Mouse (Mus musculus) forebrain, postnatal 0 days (tissue): Measurements from ENCODE around the gene Pxmp4. TPM values are rescaled to one million over a fixed set of nuclear protein-coding genes. Genes with fewer than 3 reads are reported as not detected.

Experiments
- ATAC-seq: fragments of 200-750 bp; cut with Nextera tagmentation; 2 replicates; pipeline ENCODE4 v1.8.0; 2017; ENCODE audit warnings: mild to moderate bottlenecking, moderate library complexity
- DNase-seq: peaks from one replicate; pipeline ENCODE4 v3.0.0-alpha.2; 2015
- H3K27ac ChIP-seq: fragments of 300-500 bp; sonication (generic); 2 replicates; pipeline ENCODE4 v1.5.1; 2014; ENCODE audit warnings: low read depth, mild to moderate bottlenecking, antibody characterized with exemption, low read length, moderate library complexity, mixed read lengths
- H3K27me3 ChIP-seq: fragments of 300-500 bp; sonication (generic); 2 replicates; pipeline ENCODE4 v1.6.1; 2014; ENCODE audit warnings: mild to moderate bottlenecking, low read length, mixed read lengths; ENCODE audit not compliant: insufficient read depth
- H3K36me3 ChIP-seq: fragments of 300-500 bp; sonication (generic); 2 replicates; pipeline ENCODE4 v1.6.1; 2014; ENCODE audit warnings: mild to moderate bottlenecking, moderate library complexity; ENCODE audit not compliant: insufficient read depth
- H3K4me1 ChIP-seq: fragments of 300-500 bp; sonication (generic); 2 replicates; pipeline ENCODE4 v1.6.1; 2014; ENCODE audit warnings: antibody characterized with exemption; ENCODE audit not compliant: insufficient read depth
- H3K4me2 ChIP-seq: fragments of 300-500 bp; sonication (generic); 2 replicates; pipeline ENCODE4 v1.6.1; 2014; ENCODE audit warnings: low read depth, mild to moderate bottlenecking, moderate library complexity
- H3K4me3 ChIP-seq: fragments of 300-500 bp; sonication (generic); 2 replicates; pipeline ENCODE4 v1.5.1; 2014; ENCODE audit warnings: low read depth, low read length, mixed read lengths
- H3K9ac ChIP-seq: fragments of 300-500 bp; sonication (generic); 2 replicates; pipeline ENCODE4 v1.6.1; 2014; ENCODE audit warnings: mild to moderate bottlenecking
- H3K9me3 ChIP-seq: fragments of 300-500 bp; sonication (generic); 2 replicates; pipeline ENCODE4 v1.6.1; 2016; ENCODE audit warnings: low read length
- CTCF ChIP-seq: sonication (generic); IDR thresholded peaks from 2 replicates; pipeline ENCODE4 v1.5.1; 2016; ENCODE audit warnings: antibody characterized with exemption, control low read depth, low read depth
- WGBS: fragments of 180-500 bp; shearing (Covaris S2); extraction: QIAGEN DNeasy Blood & Tissue Kit; methylation state at CpG from one replicate; pipeline ENCODE4 v1.1.7; 2014; 5-methylcytosine and 5-hydroxymethylcytosine counted together
- polyA plus RNA-seq: library from polyadenylated mRNA; unstranded; fragments of >200 nt; fragmentation: Nextera tagmentation; extraction: Ambion mirVana; gene quantifications from 2 replicates; pipeline ENCODE4 v1.2.1, GENCODE M21; 2015
- total RNA-seq: library from RNA; depleted of rRNA; stranded (reverse); fragments of >200 nt; gene quantifications from 2 replicates; pipeline ENCODE4 v1.2.3, GENCODE M21; 2014

The Pxmp4 gene
- total and polyA plus RNA-seq, 2 experiments from 2014 or later = 15.0 to 17.9 TPM

DNA sequence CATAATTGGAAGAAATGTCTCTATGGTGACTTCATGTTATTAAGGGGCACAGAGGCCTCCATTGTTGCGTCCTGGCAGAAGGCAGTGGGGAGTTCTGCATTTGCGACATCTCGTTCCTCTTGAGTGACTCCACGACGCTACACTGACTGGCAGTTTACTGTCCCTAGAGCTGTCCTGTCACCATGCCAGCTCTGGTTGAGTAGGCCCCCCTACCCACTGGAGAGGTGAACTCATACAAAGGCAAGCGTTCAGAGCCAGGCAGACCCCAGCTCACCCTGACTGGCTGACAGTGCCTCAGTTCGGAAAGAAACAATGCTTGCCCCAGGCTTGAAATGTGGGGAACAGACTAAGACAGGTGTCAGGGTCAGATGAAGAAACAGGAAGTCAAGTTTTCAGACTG, 29.2 kb downstream of the Pxmp4 start:
- TF ChIP-seq CTCF = no peak
- no peak for DNase-seq
- Histone ChIP-seq H3K9me3 (no peaks in the 10 kb centered on the region), H3K4me1 (peaks cover 4% of the 10 kb centered on the region; the same call in 1 of the 2 replicates), H3K27me3 (no peaks in the 10 kb centered on the region), H3K4me3 (no peak overlapping the region), H3K27ac (no peak overlapping the region), H3K36me3 (no peaks in the 10 kb centered on the region), H3K4me2 (no peak overlapping the region), H3K9ac (no peak overlapping the region)
- ATAC-seq = no peak
- 43% methylated on average over 7 of the region's 7 CpGs for WGBS

DNA sequence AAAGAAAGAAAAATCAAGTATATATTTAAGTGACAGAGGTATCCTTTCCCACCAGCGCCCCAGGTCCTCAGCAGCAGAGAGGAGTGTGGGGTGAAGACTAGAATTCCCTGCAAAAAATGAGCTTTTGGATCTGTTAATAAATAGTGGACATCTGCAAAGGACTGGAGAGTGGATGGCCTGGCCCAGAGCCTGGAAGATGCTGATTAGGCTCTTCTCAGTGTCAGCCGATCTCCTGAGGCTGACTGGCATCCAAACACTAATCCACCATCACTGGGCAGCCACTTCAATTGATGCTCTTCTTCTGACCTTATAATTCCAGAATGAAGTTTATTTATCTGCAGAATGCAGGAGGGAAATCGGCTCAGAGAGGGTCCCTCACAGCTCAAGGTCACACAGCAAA, 30.5 kb downstream of the Pxmp4 start:
- H3K9me3 ChIP-seq = no peaks in the 10 kb centered on the region
- peaks cover 10% of the 10 kb centered on the region; the same call in 1 of the 2 replicates for H3K4me1 ChIP-seq
- TF ChIP-seq CTCF = no peak
- no peak overlapping the region for H3K27ac ChIP-seq
- H3K36me3 ChIP-seq = no peaks in the 10 kb centered on the region
- H3K27me3 ChIP-seq = no peaks in the 10 kb centered on the region
- no peak overlapping the region for H3K9ac ChIP-seq
- no peak overlapping the region for H3K4me2 ChIP-seq
- DNase-seq (no peak), ATAC-seq (no peak)
- no peak overlapping the region for H3K4me3 ChIP-seq
- 76% methylated on average over 3 of the region's 3 CpGs for WGBS

DNA sequence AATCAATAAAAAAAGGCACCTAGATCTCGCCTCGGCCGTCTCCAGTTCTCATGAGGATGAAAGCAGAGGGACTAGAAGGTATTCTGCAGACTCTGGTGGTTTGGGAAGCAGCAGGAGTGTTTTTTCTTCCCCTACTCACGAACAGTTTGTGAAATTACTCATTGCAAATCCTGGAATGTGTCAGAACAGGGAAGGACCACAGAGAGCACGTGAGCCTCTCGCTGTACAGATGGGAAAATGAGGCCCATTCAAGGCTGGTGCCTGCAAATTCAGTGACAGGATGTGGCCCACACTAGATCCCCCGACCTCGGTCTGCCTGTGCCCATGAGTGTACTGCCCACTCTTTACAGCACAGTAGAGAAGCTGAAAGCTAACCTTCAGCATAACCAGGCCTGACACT, 31.5 kb downstream of the Pxmp4 start:
- H3K4me1 ChIP-seq = peaks cover 10% of the 10 kb centered on the region; the same call in 1 of the 2 replicates
- H3K9ac ChIP-seq = no peak overlapping the region
- TF ChIP-seq CTCF = no peak
- no peak overlapping the region for H3K4me2 ChIP-seq
- H3K4me3 ChIP-seq = no peak overlapping the region
- no peaks in the 10 kb centered on the region for H3K27me3 ChIP-seq
- no peak overlapping the region for H3K27ac ChIP-seq
- ATAC-seq (no peak), DNase-seq (no peak)
- H3K9me3 ChIP-seq = no peaks in the 10 kb centered on the region
- H3K36me3 ChIP-seq = no peaks in the 10 kb centered on the region
- 75% methylated on average over 8 of the region's 8 CpGs for WGBS

GRCm38 (mm10) chr2:154571266-154571665, 32.2 kb downstream of the Pxmp4 start:
- H3K4me3 ChIP-seq = no peak overlapping the region
- DNase-seq (no peak), ATAC-seq (no peak)
- no peak overlapping the region for H3K9ac ChIP-seq
- no peak for TF ChIP-seq CTCF
- H3K27me3 ChIP-seq = no peaks in the 10 kb centered on the region
- H3K27ac ChIP-seq = no peak overlapping the region
- peaks cover 10% of the 10 kb centered on the region; the same call in 1 of the 2 replicates for H3K4me1 ChIP-seq
- H3K4me2 ChIP-seq = no peak overlapping the region
- 79% methylated on average over 4 of the region's 4 CpGs for WGBS
- H3K36me3 ChIP-seq = no peaks in the 10 kb centered on the region
- H3K9me3 ChIP-seq = no peaks in the 10 kb centered on the region

DNA sequence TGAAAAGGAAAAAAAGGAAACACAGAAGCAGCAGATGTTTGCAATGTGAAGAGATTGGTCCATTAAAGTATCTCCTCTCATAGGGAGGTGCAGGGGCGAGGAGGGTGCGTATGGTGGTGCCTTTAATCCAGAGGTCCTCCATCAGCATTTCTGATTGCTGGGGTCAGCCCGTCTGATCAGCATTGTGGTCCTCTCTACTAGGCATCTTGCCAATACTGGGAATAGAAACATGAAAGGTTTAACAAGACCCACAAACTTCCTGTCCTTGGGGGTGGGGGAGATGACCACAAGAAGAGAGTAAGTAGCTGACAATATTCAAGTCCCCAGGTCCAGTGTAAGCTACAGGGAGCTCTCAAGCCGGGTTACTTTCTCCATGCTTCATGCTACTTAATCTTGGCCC, 32.8 kb downstream of the Pxmp4 start:
- TF ChIP-seq CTCF = no peak
- Histone ChIP-seq H3K27ac (no peak overlapping the region), H3K27me3 (no peaks in the 10 kb centered on the region), H3K9me3 (no peaks in the 10 kb centered on the region), H3K36me3 (no peaks in the 10 kb centered on the region), H3K4me1 (peaks cover 10% of the 10 kb centered on the region; the same call in 1 of the 2 replicates), H3K4me3 (no peak overlapping the region), H3K9ac (no peak overlapping the region), H3K4me2 (no peak overlapping the region)
- DNase-seq (no peak), ATAC-seq (no peak)
- 70% methylated on average over 4 of the region's 4 CpGs for WGBS

DNA sequence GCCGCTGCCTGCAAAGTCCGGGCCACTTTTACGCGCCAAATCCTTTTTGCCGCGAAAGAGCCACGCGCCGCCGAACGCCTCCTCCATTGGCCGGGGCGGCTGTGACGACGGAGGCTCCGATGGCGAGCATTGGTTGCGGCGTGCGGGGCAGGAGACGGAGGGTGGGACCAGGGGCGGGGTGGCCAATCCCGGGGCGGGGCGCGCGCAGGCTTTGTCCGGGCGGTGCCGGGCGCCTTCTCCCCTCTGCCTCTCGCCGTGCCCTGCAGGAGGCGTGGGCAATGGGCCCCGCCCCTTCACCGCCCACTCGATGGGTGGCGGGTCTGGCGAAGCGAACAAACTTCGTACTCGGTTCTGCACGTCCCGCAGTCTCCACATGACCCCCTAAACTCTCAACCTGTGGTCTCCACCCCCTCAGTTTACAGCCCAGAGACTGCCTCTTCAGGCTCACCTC, 33.6 kb downstream of the Pxmp4 start, which contains the start of gene E2f1:
TSS of gene E2f1 (minus strand) at position 57 of the 451 bp plus-strand sequence.
- Histone ChIP-seq H3K27ac (peak within 1 kb of the TSS; percentile 54), H3K27me3 (no peaks in the 10 kb centered on the region), H3K4me3 (peak within 1 kb of the TSS; percentile 83), H3K4me2 (peak within 1 kb of the TSS; percentile 91), H3K9me3 (no peaks in the 10 kb centered on the region), H3K36me3 (no peaks in the 10 kb centered on the region), H3K4me1 (peaks cover 10% of the 10 kb centered on the region; the same call in 1 of the 2 replicates), H3K9ac (peak within 1 kb of the TSS; percentile 49)
- 6% methylated on average over 31 of the region's 44 CpGs for WGBS
- TF ChIP-seq CTCF = peak; percentile 23; the same call in 1 of the 2 replicates
- peak; percentile 99 for ATAC-seq
- DNase-seq = peak; percentile 96

- DNase-seq = peak; percentile 49
- Histone ChIP-seq H3K36me3 (no peaks in the 10 kb centered on the region), H3K27me3 (no peaks in the 10 kb centered on the region), H3K4me2 (peak overlapping the region; percentile 91), H3K4me3 (peak overlapping the region; percentile 83), H3K27ac (peak overlapping the region; percentile 54), H3K9me3 (no peaks in the 10 kb centered on the region), H3K9ac (peak overlapping the region; percentile 49), H3K4me1 (peaks cover 10% of the 10 kb centered on the region; the same call in 1 of the 2 replicates)
- WGBS = under 1% methylated on average over 49 of the region's 70 CpGs
- no peak for TF ChIP-seq CTCF
- ATAC-seq = peak; percentile 59
These were observed 34.3 kb downstream of the Pxmp4 start for GRCm38 (mm10) chr2:154569071-154569748.
